Mouse (Mus musculus) ovary, adult 18-20 months (tissue): ENCODE results near the gene Il21r.

Experiments used
- DNase-seq: peaks from one replicate; pipeline ENCODE4 v3.0.0; 2022; ENCODE audit warnings: low spot score, mixed read lengths

Il21r gene

DNA sequence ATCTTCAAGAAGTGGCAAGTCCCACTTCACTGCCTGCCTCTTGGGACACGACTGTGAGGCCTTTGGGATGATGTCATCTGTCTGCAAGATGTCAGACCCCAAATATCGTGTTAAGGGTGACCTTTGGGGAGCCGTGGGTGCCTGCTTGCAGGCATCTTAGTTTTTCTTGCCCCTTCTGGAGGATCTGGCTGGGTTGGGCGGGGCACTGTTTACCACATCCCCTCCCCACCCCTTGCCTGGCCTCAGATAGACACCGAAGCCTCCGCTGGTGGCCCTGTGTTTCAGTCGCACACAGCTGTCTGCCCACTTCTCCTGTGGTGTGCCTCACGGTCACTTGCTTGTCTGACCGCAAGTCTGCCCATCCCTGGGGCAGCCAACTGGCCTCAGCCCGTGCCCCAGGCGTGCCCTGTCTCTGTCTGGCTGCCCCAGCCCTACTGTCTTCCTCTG is at the start of gene Il21r:
Gene Il21r, plus strand, starts transcription at position 245 of the 447 bp plus-strand sequence.
- no peak for DNase-seq

GRCm38 (mm10) chr7:125553653-125554428 is 49.4 kb upstream of the Il21r start:
- DNase-seq: no peak

DNA sequence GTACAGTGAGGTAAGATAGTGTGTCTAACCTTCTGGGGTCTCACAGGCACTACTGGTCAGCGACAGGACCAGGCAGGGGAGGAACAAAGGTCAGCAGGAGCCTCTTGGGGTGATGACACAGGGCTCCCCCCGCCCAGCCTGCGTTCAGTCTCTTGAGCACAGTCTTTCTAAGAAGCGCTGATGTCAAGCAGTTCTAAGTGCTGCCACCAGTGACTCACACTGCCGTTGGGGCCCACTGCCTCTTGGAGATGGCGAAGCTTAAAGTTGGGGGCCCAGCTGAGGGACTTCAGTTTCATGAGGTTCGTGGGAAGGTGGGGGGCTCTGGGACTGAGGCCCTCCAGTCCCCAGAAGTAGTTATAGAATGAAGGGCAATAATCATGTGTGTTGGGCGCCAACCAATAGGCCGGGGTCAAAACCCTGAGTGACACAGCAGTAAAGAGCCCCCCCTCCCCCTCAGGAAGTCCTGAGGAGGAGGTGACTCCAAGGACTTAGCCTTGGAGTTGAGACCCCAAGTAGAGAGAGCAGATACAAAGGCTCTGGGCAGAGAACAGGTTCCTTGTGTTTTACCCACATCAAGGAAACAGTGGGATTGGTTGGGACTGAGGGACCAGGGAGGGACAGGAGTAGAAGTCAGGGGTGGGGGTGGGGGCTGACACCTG is 48.6 kb upstream of the Il21r start:
- DNase-seq: no peak

DNA sequence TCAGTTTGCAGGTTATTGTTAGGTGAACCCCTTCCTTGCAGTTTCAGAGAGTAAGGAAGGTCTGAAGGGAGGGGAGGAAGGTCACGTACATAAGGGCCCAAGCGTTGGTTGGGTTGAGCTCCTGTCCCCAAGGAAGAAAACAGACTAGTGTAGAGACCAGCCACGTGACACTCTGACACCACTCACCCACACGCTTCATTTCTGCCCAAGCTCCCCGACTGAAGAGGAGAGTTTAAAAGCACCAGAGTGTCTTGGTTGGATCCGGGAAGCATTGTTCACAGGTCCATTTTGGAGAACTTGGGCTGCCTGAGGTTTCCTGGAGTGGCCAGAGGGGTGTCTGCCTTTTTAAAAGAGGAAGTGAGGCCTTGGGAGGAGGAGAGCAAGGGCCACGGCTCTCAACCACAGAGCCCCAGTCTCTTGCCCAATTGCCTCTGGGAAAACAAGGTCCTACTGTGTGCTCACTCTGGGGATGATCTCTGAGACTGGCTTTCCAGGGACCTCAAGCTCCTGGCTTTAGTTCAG is 47.8 kb upstream of the Il21r start:
- DNase-seq: no peak

GRCm38 (mm10) chr7:125556096-125556495 is 47.1 kb upstream of the Il21r start:
- no peak for DNase-seq

DNA sequence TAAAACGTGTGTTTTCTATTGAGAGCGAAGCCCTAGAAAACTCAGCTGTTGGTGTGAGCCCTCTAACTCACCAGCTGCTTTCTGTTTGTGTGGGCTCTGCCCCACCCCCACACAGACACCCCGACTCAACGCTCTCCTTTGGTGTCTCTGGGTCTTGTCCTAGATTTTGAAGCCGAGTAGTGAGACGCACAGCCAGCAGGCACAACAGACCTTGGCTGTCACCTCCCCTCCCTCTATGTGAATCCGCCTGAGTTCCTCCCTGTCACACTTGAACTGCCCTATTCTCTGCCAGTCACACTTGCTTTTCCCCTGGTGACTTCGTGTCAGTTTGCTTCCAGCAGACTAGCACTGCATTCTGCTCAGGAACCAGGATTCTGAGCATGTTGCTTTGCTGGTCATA is 46.4 kb upstream of the Il21r start:
- no peak for DNase-seq

GRCm38 (mm10) chr7:125558401-125558945 is 44.8 kb upstream of the Il21r start:
- no peak for DNase-seq

DNA sequence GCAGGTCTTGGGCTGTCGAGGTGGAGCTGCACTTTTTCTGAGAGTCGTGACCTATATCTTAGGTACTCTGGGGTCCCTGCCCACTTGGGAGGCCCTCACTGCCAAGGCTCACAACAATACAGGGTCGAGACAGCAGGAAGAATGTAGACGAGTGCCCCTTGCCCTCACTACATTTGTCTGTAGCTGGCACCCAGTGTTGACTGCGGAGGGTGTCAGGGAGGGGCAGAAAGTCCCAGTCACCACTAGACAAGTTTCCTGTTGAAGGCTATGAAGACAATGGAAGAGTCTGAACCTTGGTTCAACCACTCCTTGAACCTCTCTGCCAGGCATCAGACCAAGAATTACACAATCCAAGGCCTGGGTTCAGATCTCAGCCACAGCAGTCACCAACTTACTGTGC is 44.2 kb upstream of the Il21r start:
- DNase-seq: no peak

DNA sequence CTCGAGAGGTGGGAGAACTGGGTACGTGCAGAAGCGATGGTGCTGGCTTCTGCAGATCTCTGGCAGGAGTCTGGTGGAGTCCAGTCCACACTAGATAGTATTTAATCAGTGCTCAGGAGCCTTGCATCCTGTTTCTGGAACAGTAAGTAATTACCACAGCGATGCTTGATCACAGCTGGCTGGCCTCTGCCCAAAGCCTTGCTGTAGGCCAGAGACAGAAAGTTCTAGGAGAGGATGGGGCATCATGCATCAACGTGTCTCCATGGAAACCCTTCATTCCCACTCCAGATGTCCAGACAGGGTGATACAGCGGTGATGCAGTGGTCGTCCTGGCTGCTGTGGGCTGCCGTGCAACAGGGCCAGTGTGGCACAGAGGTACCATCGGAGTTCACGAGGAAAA is 43.7 kb upstream of the Il21r start:
- no peak for DNase-seq

DNA sequence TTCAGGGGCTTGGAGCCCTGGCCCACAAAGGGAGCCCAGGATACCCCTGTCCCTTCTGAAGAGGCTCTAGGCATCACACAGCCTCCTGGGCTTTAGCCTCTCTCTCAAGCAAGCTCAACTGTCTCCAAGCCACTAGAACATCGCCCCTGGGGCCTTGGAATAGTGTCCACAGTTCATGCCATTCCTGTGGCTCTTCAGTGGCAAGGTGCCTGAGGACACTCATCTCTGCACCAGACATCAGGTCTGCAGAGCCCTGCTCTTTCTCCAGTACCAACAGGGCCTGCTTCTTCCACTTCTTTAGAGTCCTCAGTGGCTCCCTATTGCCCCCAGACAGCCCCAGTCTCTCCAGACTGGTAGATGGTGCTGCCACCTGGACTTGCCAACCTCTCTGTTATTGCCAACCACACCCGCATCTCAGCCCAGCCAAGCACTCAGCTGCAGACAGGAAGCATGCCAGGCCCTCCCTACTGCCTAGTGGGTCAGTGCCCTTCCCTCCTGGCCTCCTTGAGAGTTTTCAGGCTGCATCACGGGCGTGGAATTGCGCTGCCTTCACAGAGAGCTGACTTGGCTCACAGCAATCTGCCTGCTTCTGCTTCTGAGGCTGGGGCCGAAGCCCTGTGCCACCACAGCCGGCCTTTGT is 43.0 kb upstream of the Il21r start:
- DNase-seq: peak; percentile 58

- peak; percentile 88 for DNase-seq
Measured at GRCm38 (mm10) chr7:125561085-125561690, 42.0 kb upstream of the Il21r start.

- DNase-seq: no peak
Measured at GRCm38 (mm10) chr7:125562413-125562812, 40.8 kb upstream of the Il21r start.

DNA sequence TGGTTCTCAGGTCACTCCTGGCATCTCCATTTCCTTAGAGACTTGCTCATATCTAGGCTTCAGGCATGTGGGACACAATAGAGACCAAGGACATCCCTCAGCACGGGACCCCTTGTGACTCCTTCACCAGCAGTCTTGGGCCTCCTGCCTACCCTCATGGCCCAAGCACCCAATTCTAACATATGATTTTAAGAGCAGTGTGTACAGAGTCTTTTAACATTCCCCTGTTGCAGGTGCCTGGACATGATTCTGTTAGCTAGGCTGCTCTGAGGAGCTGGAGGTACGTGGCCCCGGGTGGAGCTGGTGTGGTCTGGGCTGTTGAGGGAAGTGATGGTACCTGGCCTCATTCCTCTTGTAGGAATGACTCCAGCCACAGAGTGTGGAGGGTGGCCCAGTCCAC is 40.1 kb upstream of the Il21r start:
- DNase-seq: no peak

GRCm38 (mm10) chr7:125564316-125565024 is 38.8 kb upstream of the Il21r start:
- no peak for DNase-seq

GRCm38 (mm10) chr7:125565516-125566285 is 37.5 kb upstream of the Il21r start:
- no peak for DNase-seq

GRCm38 (mm10) chr7:125566420-125566819 is 36.8 kb upstream of the Il21r start:
- no peak for DNase-seq

- no peak for DNase-seq
Measured at GRCm38 (mm10) chr7:125568888-125569287, 34.3 kb upstream of the Il21r start.

DNA sequence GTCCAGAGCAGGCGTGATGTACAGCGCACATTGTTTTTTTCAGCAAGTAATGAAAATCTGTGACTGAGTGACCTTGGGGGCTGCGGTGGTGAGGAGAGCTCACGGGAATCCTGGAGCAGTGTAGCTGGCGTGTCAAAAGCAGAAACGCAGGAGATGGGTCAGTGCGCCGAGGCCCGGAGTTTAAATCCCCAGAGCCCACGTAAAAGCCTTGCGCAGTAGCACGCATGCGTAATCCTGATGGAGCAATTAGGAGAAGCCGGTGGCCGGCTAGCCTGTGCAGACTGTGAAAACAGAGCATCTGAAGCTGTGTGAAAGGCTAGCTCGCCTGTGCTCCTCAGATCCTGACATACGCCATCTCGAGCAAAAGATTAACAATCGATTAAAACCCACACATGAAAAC is 31.3 kb upstream of the Il21r start:
- DNase-seq: no peak

DNA sequence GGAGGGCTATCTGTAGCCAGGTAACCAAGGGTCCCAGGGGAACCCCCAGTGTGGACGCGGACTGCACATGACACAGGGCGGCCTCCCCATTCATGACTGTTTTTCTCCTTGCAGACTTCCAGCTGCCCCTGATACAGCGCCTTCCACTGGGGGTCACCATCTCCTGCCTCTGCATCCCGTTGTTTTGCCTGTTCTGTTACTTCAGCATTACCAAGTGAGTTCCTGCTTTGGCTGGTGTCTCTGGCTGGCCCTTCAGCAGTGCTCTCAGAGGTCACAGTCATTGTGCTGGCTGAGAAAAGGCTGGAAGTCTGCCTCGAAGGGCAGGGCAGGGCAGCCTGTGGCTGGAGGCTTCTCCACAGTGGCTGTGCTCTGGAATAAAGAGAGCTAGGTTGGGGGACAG is 30.5 kb upstream of the Il21r start:
- DNase-seq: no peak

- no peak for DNase-seq
Measured at GRCm38 (mm10) chr7:125573849-125574248, 29.4 kb upstream of the Il21r start.

DNA sequence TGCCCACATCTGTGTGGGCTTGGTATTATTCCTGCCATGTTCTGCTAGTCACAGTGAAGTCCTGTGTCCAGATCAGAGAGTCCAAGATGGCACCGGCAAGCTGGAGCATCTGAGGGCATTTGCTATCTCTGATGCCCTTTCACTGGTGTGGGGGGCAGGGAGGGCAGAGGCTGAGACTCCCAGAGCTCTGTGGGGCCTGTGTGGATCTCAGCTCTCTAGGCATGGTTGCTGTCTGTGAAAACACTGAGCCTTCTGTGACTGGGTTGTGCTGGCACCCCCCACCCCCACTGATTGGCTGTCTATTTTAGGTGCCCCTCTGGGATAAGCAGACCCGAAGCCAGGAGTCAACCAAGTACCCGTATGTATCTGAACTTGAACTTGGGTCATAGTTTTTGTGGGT is 28.4 kb upstream of the Il21r start:
- DNase-seq: no peak
